8 mouse cellular contexts compared by ENCODE assay signal in the genomic region with DNA sequence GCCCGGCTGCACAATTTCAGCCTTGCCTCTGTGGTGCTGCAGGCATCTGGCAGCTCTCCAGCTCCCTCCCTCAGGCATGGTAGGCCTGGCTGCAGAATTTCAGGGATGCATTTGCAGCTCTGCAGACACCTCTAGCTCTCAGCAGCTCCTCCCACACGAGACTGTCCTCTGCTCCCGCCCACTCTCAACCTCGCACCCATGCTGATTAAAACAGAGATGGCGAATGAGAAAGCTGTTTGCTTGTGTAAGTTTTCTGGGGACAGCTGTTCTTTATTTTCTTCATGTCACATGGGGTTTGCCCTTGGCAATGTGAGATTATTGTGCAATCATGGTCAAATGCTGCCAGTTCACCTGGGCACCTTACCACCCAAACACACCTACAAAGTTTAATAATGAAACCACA.
A peak's percentile ranks its signal among the peaks of the same experiment; 100 is the strongest.
DNase-seq lines count a peak whose midpoint lies in the region; ATAC-seq lines count a peak whose summit lies in the region.

No protein-coding gene starts in this region.

- H3K27ac ChIP-seq in neural tube, embryonic 13.5 days (replicated peaks) = no peak overlapping the region
- H3K27ac ChIP-seq in neural tube, embryonic 15.5 days (replicated peaks) = no peak overlapping the region
- H3K27ac ChIP-seq in heart, embryonic 16.5 days (ENCODE audit: low read length) = 0 out of 2 replicates have a peak overlapping the region, but pooled peaks have one; percentile 18
- H3K27ac ChIP-seq in limb, embryonic 10.5 days = no peak overlapping the region

- H3K36me3 ChIP-seq in neural tube, embryonic 13.5 days = no peaks in the 10 kb centered on the region
- H3K36me3 ChIP-seq in neural tube, embryonic 15.5 days = no peaks in the 10 kb centered on the region
- H3K36me3 ChIP-seq in heart, embryonic 16.5 days (ENCODE audit: control insufficient read depth, insufficient read depth) = peaks cover 39% of the 10 kb centered on the region
- peaks cover 61% of the 10 kb centered on the region for H3K36me3 ChIP-seq in limb, embryonic 10.5 days

- intact Hi-C loops in gastrocnemius, postnatal 36 days (cut with DNase I) = no loop called here

- ATAC-seq in neural tube, embryonic 13.5 days (ENCODE audit: low read depth) = peak; percentile 64; the same call in 1 of the 2 replicates
- ATAC-seq in neural tube, embryonic 15.5 days (ENCODE audit: low FRiP score) = no peak
- peak; percentile 67 for ATAC-seq in heart, embryonic 16.5 days (replicated peaks; ENCODE audit: extremely low read depth, insufficient read depth, low FRiP score)

- H3K27me3 ChIP-seq in neural tube, embryonic 13.5 days = no peaks in the 10 kb centered on the region
- H3K27me3 ChIP-seq in neural tube, embryonic 15.5 days (replicated peaks) = no peaks in the 10 kb centered on the region
- H3K27me3 ChIP-seq in heart, embryonic 16.5 days (ENCODE audit: control insufficient read depth, insufficient read depth, low read length) = no peaks in the 10 kb centered on the region
- H3K27me3 ChIP-seq in limb, embryonic 10.5 days (ENCODE audit: low read depth, poor library complexity, severe bottlenecking) = no peaks in the 10 kb centered on the region

- 43% methylated on average over 5 of the region's 5 CpGs for WGBS in neural tube, embryonic 13.5 days
- 41% methylated on average over 5 of the region's 5 CpGs for WGBS in neural tube, embryonic 15.5 days
- WGBS in heart, embryonic 16.5 days = 17% methylated on average over 5 of the region's 5 CpGs
- 42% methylated on average over 5 of the region's 5 CpGs for WGBS in limb, embryonic 10.5 days

- H3K9me3 ChIP-seq in neural tube, embryonic 13.5 days = no peaks in the 10 kb centered on the region
- H3K9me3 ChIP-seq in neural tube, embryonic 15.5 days (replicated peaks) = no peaks in the 10 kb centered on the region
- H3K9me3 ChIP-seq in heart, embryonic 16.5 days (replicated peaks; ENCODE audit: control insufficient read depth, low read length) = peaks cover 2% of the 10 kb centered on the region; the same call in 1 of the 2 replicates
- no peaks in the 10 kb centered on the region for H3K9me3 ChIP-seq in limb, embryonic 10.5 days (replicated peaks)

- no peak overlapping the region for H3K4me2 ChIP-seq in neural tube, embryonic 13.5 days
- no peak overlapping the region for H3K4me2 ChIP-seq in neural tube, embryonic 15.5 days
- H3K4me2 ChIP-seq in heart, embryonic 16.5 days (ENCODE audit: low read depth, low read length) = no peak overlapping the region; the same call in 1 of the 2 replicates

- peaks cover 16% of the 10 kb centered on the region for H3K4me1 ChIP-seq in neural tube, embryonic 13.5 days (replicated peaks)
- H3K4me1 ChIP-seq in neural tube, embryonic 15.5 days = peaks cover 6% of the 10 kb centered on the region
- H3K4me1 ChIP-seq in heart, embryonic 16.5 days (ENCODE audit: control insufficient read depth, insufficient read depth, low read length) = peaks cover 11% of the 10 kb centered on the region
- H3K4me1 ChIP-seq in limb, embryonic 10.5 days = peaks cover 15% of the 10 kb centered on the region

- no peak overlapping the region for H3K4me3 ChIP-seq in neural tube, embryonic 13.5 days
- no peak overlapping the region for H3K4me3 ChIP-seq in neural tube, embryonic 15.5 days (replicated peaks)
- H3K4me3 ChIP-seq in heart, embryonic 16.5 days (ENCODE audit: low read length) = no peak overlapping the region
- H3K4me3 ChIP-seq in limb, embryonic 10.5 days = no peak overlapping the region

- no peak overlapping the region for H3K9ac ChIP-seq in neural tube, embryonic 13.5 days
- H3K9ac ChIP-seq in neural tube, embryonic 15.5 days (replicated peaks) = no peak overlapping the region
- H3K9ac ChIP-seq in heart, embryonic 16.5 days (ENCODE audit: low read length) = no peak overlapping the region

- peak; percentile 57 for DNase-seq in cerebellum, adult 9-11 months
- DNase-seq in left cerebral cortex, adult 18-20 months (ENCODE audit: low spot score in 2 of 2) = peak; percentile 67 to 80
- peak; percentile 83 for DNase-seq in right cerebral cortex, adult 18-20 months
- DNase-seq in limb, embryonic 10.5 days (ENCODE audit: low spot score) = no peak
- DNase-seq in gastrocnemius, postnatal 36 days = no peak

Comparison
In these comparisons a context has a peak if more than half of its experiments do, and no peak if none do; other contexts are left out.
1. DNase-seq: peak in cerebellum, adult 9-11 months (single experiment), left cerebral cortex, adult 18-20 months (2 of 2) and right cerebral cortex, adult 18-20 months (single experiment); none in limb, embryonic 10.5 days (single experiment) and gastrocnemius, postnatal 36 days (0 of 2).